Mouse (Mus musculus) CD4-positive, CD25-positive, alpha-beta regulatory T cell, adult 9 weeks (primary cell): ENCODE data around the gene Clca4a. TPM values are rescaled to one million over a fixed set of nuclear protein-coding genes. Genes with fewer than 3 reads are reported as not detected.

Source experiments
- polyA plus RNA-seq: library from polyadenylated mRNA; unstranded; fragments of 100-300 nt; shearing (Covaris generic); gene quantifications from one replicate; pipeline ENCODE4 v1.2.1, GENCODE M21; 2017

Gene Clca4a
- not detected for polyA plus RNA-seq

GRCm38 (mm10) chr3:144974945-144975344 is at the start of gene Clca4a:
Gene Clca4a (minus strand): TSS chr3:144975045.

GRCm38 (mm10) chr3:144932335-144932734 is 42.5 kb downstream of the Clca4a start, which contains the start of gene Clca4b:
Gene Clca4b (minus strand): TSS chr3:144932529.

Other genes starting within 250 kb of the Clca4a start
- not detected for gene Clca3a1, start 214.1 kb downstream of the Clca4a start, polyA plus RNA-seq
- not detected for gene Clca3a2, start 155.6 kb downstream of the Clca4a start, polyA plus RNA-seq
- not detected for gene Clca3b, start 125.7 kb downstream of the Clca4a start, polyA plus RNA-seq
- not detected for gene Clca4b, start 42.5 kb downstream of the Clca4a start, polyA plus RNA-seq
- gene Clca1, start 57.7 kb upstream of the Clca4a start, polyA plus RNA-seq, result not detected
- not detected for gene Clca2, start 124.4 kb upstream of the Clca4a start, polyA plus RNA-seq
- gene Odf2l, start 143.5 kb upstream of the Clca4a start, polyA plus RNA-seq, result 6.6 TPM